Mouse (Mus musculus) megakaryocyte, embryonic 14.5 days (primary cell): Measurements from ENCODE around the gene Slc4a1.

Source experiments
- FLI1 ChIP-seq: IDR thresholded peaks from 2 replicates; pipeline ENCODE4 v1.6.1; 2012; ENCODE audit warnings: low read length, inconsistent platforms, mixed read lengths
- GATA1 ChIP-seq: IDR thresholded peaks from 3 replicates; pipeline ENCODE4 v1.6.1; 2012; ENCODE audit warnings: mixed read lengths, low read length, inconsistent platforms, borderline replicate concordance

GRCm38 (mm10) chr11:102411061-102411460, 45.1 kb upstream of the Slc4a1 start:
- TF ChIP-seq GATA1 (no peak), FLI1 (no peak)
